Mouse (Mus musculus) hindbrain, postnatal 0 days (tissue): ENCODE results near the gene Plekho2. TPM values are rescaled to one million over a fixed set of nuclear protein-coding genes. Genes with fewer than 3 reads are reported as not detected.

Source experiments
- ATAC-seq: fragments of 200-750 bp; cut with Nextera tagmentation; 2 replicates; pipeline ENCODE4 v1.8.0; 2017; ENCODE audit warnings: mild to moderate bottlenecking, moderate TSS enrichment, moderate library complexity
- DNase-seq: peaks from one replicate; pipeline ENCODE4 v3.0.0-alpha.2; 2015; ENCODE audit warnings: low spot score
- H3K27ac ChIP-seq: fragments of 300-500 bp; sonication (generic); 2 replicates; pipeline ENCODE4 v1.5.1; 2014; ENCODE audit warnings: mild to moderate bottlenecking
- H3K27me3 ChIP-seq: fragments of 300-500 bp; sonication (generic); 2 replicates; pipeline ENCODE4 v1.6.1; 2014; ENCODE audit warnings: low read length, mixed read lengths; ENCODE audit not compliant: insufficient read depth
- H3K36me3 ChIP-seq: fragments of 300-500 bp; sonication (generic); 2 replicates; pipeline ENCODE4 v1.6.1; 2014; ENCODE audit warnings: low read length, mixed read lengths; ENCODE audit not compliant: insufficient read depth
- H3K4me1 ChIP-seq: fragments of 300-500 bp; sonication (generic); 2 replicates; pipeline ENCODE4 v1.6.1; 2014; ENCODE audit warnings: antibody characterized with exemption, low read length, mixed read lengths; ENCODE audit not compliant: insufficient read depth
- H3K4me2 ChIP-seq: fragments of 300-500 bp; sonication (generic); 2 replicates; pipeline ENCODE4 v1.6.1; 2014; ENCODE audit warnings: low read depth, mild to moderate bottlenecking, low read length, moderate library complexity, mixed read lengths
- H3K4me3 ChIP-seq: fragments of 300-500 bp; sonication (generic); 2 replicates; pipeline ENCODE4 v1.5.1; 2014; ENCODE audit warnings: low read length
- H3K9ac ChIP-seq: fragments of 300-500 bp; sonication (generic); replicated peaks from 2 replicates; pipeline ENCODE4 v1.6.1; 2014; ENCODE audit warnings: mild to moderate bottlenecking, low read length, moderate library complexity, mixed read lengths
- H3K9me3 ChIP-seq: fragments of 300-500 bp; sonication (generic); 2 replicates; pipeline ENCODE4 v1.6.1; 2016; ENCODE audit warnings: low read length, mixed read lengths
- CTCF ChIP-seq: IDR thresholded peaks from 2 replicates; pipeline ENCODE4 v1.5.1; 2016; ENCODE audit warnings: antibody characterized with exemption, control low read depth, low read depth
- WGBS: fragments of 180-500 bp; shearing (Covaris S2); extraction: QIAGEN DNeasy Blood & Tissue Kit; methylation state at CpG from one replicate; pipeline ENCODE4 v1.1.7; 2014; 5-methylcytosine and 5-hydroxymethylcytosine counted together
- polyA plus RNA-seq: library from polyadenylated mRNA; unstranded; fragments of >200 nt; fragmentation: Nextera tagmentation; extraction: Ambion mirVana; gene quantifications from 2 replicates; pipeline ENCODE4 v1.2.1, GENCODE M21; 2015
- total RNA-seq: library from RNA; depleted of rRNA; stranded (reverse); fragments of >200 nt; gene quantifications from 2 replicates; pipeline ENCODE4 v1.2.3, GENCODE M21; 2014; rRNA removed

Gene Plekho2
- 12.7 and 17.9 TPM in 2 replicates for total RNA-seq
- 7.0 and 7.8 TPM in 2 replicates for polyA plus RNA-seq

- H3K4me3 ChIP-seq: peak within 1 kb of the TSS; percentile 50
- H3K4me2 ChIP-seq: peak within 1 kb of the TSS; percentile 59
- H3K27ac ChIP-seq: peak within 1 kb of the TSS; percentile 49; the same call in 1 of the 2 replicates
- DNase-seq (peak; percentile 95), ATAC-seq (peak; percentile 95)
- 1% methylated on average over 42 of the region's 45 CpGs for WGBS
- no peaks in the 10 kb centered on the region for H3K36me3 ChIP-seq
- no peaks in the 10 kb centered on the region for H3K27me3 ChIP-seq
- H3K4me1 ChIP-seq: peaks cover 8% of the 10 kb centered on the region; the same call in 1 of the 2 replicates
- H3K9ac ChIP-seq: peak within 1 kb of the TSS; percentile 55
- H3K9me3 ChIP-seq: no peaks in the 10 kb centered on the region
- no peak for TF ChIP-seq CTCF
These were observed at the start of gene Plekho2 for GRCm38 (mm10) chr9:65579781-65580371. Plekho2 (minus strand) TSS chr9:65580040.

- Histone ChIP-seq H3K36me3 (no peaks in the 10 kb centered on the region), H3K9me3 (no peaks in the 10 kb centered on the region), H3K27ac (peak within 1 kb of the TSS; percentile 58; the same call in 1 of the 2 replicates), H3K9ac (peak within 1 kb of the TSS; percentile 58), H3K4me3 (peak within 1 kb of the TSS; percentile 71), H3K4me1 (0 out of 2 replicates have a peak, but pooled peaks cover 6% of the 10 kb centered on the region), H3K27me3 (peaks cover 19% of the 10 kb centered on the region; the same call in 1 of the 2 replicates), H3K4me2 (peak within 1 kb of the TSS; percentile 94)
- no peak for ATAC-seq
- TF ChIP-seq CTCF: no peak
- DNase-seq: peak; percentile 8
- WGBS: 2% methylated on average over 36 of the region's 40 CpGs
These were observed 49.4 kb upstream of the Plekho2 start, which contains the start of gene Rbpms2 for GRCm38 (mm10) chr9:65629025-65629766. Rbpms2 (plus strand) TSS chr9:65629648.

GRCm38 (mm10) chr9:65624266-65624665 is 44.4 kb upstream of the Plekho2 start:
- 60% methylated on average over 2 of the region's 2 CpGs for WGBS
- no peak overlapping the region for H3K9ac ChIP-seq
- no peak for TF ChIP-seq CTCF
- 0 out of 2 replicates have a peak, but pooled peaks cover 4% of the 10 kb centered on the region for H3K4me1 ChIP-seq
- no peaks in the 10 kb centered on the region for H3K9me3 ChIP-seq
- H3K36me3 ChIP-seq: no peaks in the 10 kb centered on the region
- ATAC-seq (no peak), DNase-seq (no peak)
- no peak overlapping the region for H3K4me2 ChIP-seq
- H3K27ac ChIP-seq: no peak overlapping the region
- no peak overlapping the region for H3K4me3 ChIP-seq
- H3K27me3 ChIP-seq: 0 out of 2 replicates have a peak, but pooled peaks cover 6% of the 10 kb centered on the region

- Histone ChIP-seq H3K27me3 (no peaks in the 10 kb centered on the region), H3K4me1 (no peaks in the 10 kb centered on the region), H3K4me3 (no peak overlapping the region), H3K4me2 (no peak overlapping the region), H3K36me3 (no peaks in the 10 kb centered on the region), H3K27ac (no peak overlapping the region), H3K9ac (no peak overlapping the region), H3K9me3 (no peaks in the 10 kb centered on the region)
- DNase-seq (no peak), ATAC-seq (no peak)
- 88% methylated on average over 5 of the region's 5 CpGs for WGBS
- TF ChIP-seq CTCF: no peak
These were observed 43.0 kb upstream of the Plekho2 start for GRCm38 (mm10) chr9:65622826-65623225.

GRCm38 (mm10) chr9:65621666-65622065 is 41.8 kb upstream of the Plekho2 start:
- Histone ChIP-seq H3K4me1 (no peaks in the 10 kb centered on the region), H3K4me2 (no peak overlapping the region), H3K4me3 (no peak overlapping the region), H3K27ac (no peak overlapping the region), H3K36me3 (no peaks in the 10 kb centered on the region), H3K9me3 (no peaks in the 10 kb centered on the region), H3K9ac (no peak overlapping the region), H3K27me3 (no peaks in the 10 kb centered on the region)
- no peak for TF ChIP-seq CTCF
- ATAC-seq (no peak), DNase-seq (no peak)
- WGBS: 84% methylated on average over 2 of the region's 2 CpGs

- Histone ChIP-seq H3K9ac (no peak overlapping the region), H3K4me1 (no peaks in the 10 kb centered on the region)
- no peak for TF ChIP-seq CTCF
These were observed 41.4 kb upstream of the Plekho2 start for GRCm38 (mm10) chr9:65621196-65621595.

More at GRCm38 (mm10) chr9:65621196-65621595, 41.4 kb upstream of the Plekho2 start:
- H3K27me3 ChIP-seq: no peaks in the 10 kb centered on the region
- no peak overlapping the region for H3K27ac ChIP-seq
- no peaks in the 10 kb centered on the region for H3K36me3 ChIP-seq
- no peak overlapping the region for H3K4me3 ChIP-seq
- DNase-seq (no peak), ATAC-seq (no peak)
- no peaks in the 10 kb centered on the region for H3K9me3 ChIP-seq
- WGBS: 87% methylated on average over 4 of the region's 4 CpGs
- H3K4me2 ChIP-seq: no peak overlapping the region
